Mouse (Mus musculus) embryonic facial prominence, embryonic 13.5 days (tissue): ENCODE data around the gene Olfr275. TPM values are rescaled to one million over a fixed set of nuclear protein-coding genes. Genes with fewer than 3 reads are reported as not detected.
"Not testable (repeated sequence)": the region's sequence is repeated elsewhere in the genome, so short reads cannot be mapped to it uniquely, and the experiment has no call there.

Source experiments
- ATAC-seq: fragments of 200-750 bp; cut with Nextera tagmentation; 2 replicates; pipeline ENCODE4 v1.8.0; 2017; ENCODE audit warnings: low read depth; ENCODE audit not compliant: insufficient number of reproducible peaks, insufficient read depth, low FRiP score, low TSS enrichment
- H3K27ac ChIP-seq: fragments of 300-500 bp; sonication (generic); 2 replicates; pipeline ENCODE4 v1.5.1; 2015; ENCODE audit warnings: moderate library complexity, mild to moderate bottlenecking, inconsistent platforms
- H3K27me3 ChIP-seq: fragments of 300-500 bp; sonication (generic); 2 replicates; pipeline ENCODE4 v1.6.1; 2015; ENCODE audit warnings: mild to moderate bottlenecking, inconsistent platforms
- H3K36me3 ChIP-seq: fragments of 300-500 bp; sonication (generic); 2 replicates; pipeline ENCODE4 v1.6.1; 2015; ENCODE audit warnings: mild to moderate bottlenecking, inconsistent platforms
- H3K4me1 ChIP-seq: fragments of 300-500 bp; sonication (generic); 2 replicates; pipeline ENCODE4 v1.6.1; 2015; ENCODE audit warnings: inconsistent platforms
- H3K4me2 ChIP-seq: fragments of 300-500 bp; sonication (generic); 2 replicates; pipeline ENCODE4 v1.6.1; 2015; ENCODE audit warnings: moderate library complexity, mild to moderate bottlenecking, inconsistent platforms
- H3K4me3 ChIP-seq: fragments of 300-500 bp; sonication (generic); 2 replicates; pipeline ENCODE4 v1.5.1; 2015; ENCODE audit warnings: mild to moderate bottlenecking, inconsistent platforms
- H3K9ac ChIP-seq: fragments of 300-500 bp; sonication (generic); 2 replicates; pipeline ENCODE4 v1.6.1; 2015; ENCODE audit warnings: mild to moderate bottlenecking, inconsistent platforms
- H3K9me3 ChIP-seq: fragments of 300-500 bp; sonication (generic); 2 replicates; pipeline ENCODE4 v1.6.1; 2016; ENCODE audit warnings: inconsistent platforms
- WGBS: fragments of 180-500 bp; shearing (Covaris S2); methylation state at CpG from one replicate; pipeline ENCODE4 v1.1.7; 2015; ENCODE audit warnings: mixed read lengths; 5-methylcytosine and 5-hydroxymethylcytosine counted together
- polyA plus RNA-seq: library from polyadenylated mRNA; unstranded; fragments of >200 nt; fragmentation: Nextera tagmentation; extraction: Ambion mirVana; gene quantifications from 2 replicates; pipeline ENCODE4 v1.2.1, GENCODE M21; 2015

The Olfr275 gene
- not detected in 2 replicates for polyA plus RNA-seq

GRCm38 (mm10) chr4:52814304-52814703 is at the start of gene Olfr275:
Gene Olfr275 (plus strand): TSS chr4:52814604.
- Histone ChIP-seq H3K9me3 (no peaks in the 10 kb centered on the region), H3K27ac (no peak within 1 kb of the TSS), H3K4me1 (no peaks in the 10 kb centered on the region), H3K27me3 (no peaks in the 10 kb centered on the region), H3K4me2 (no peak within 1 kb of the TSS), H3K4me3 (no peak within 1 kb of the TSS), H3K36me3 (no peaks in the 10 kb centered on the region), H3K9ac (no peak within 1 kb of the TSS)
- ATAC-seq, result no peak
- WGBS, result 85% methylated on average over 2 of the region's 2 CpGs

GRCm38 (mm10) chr4:52765612-52766011 is 48.8 kb upstream of the Olfr275 start:
- Histone ChIP-seq H3K27me3 (no peaks in the 10 kb centered on the region), H3K4me2 (no peak overlapping the region), H3K9me3 (no peaks in the 10 kb centered on the region), H3K4me1 (no peaks in the 10 kb centered on the region), H3K27ac (no peak overlapping the region), H3K4me3 (no peak overlapping the region), H3K9ac (no peak overlapping the region), H3K36me3 (no peaks in the 10 kb centered on the region)
- WGBS, result 89% methylated on average over 6 of the region's 6 CpGs
- no peak for ATAC-seq

GRCm38 (mm10) chr4:52772186-52772585 is 42.2 kb upstream of the Olfr275 start:
- ATAC-seq, result no peak
- H3K9me3 ChIP-seq, result no peaks in the 10 kb centered on the region
- no peak overlapping the region for H3K27ac ChIP-seq
- H3K27me3 ChIP-seq, result no peaks in the 10 kb centered on the region
- H3K4me3 ChIP-seq, result no peak overlapping the region
- H3K4me1 ChIP-seq, result no peaks in the 10 kb centered on the region
- no peak overlapping the region for H3K9ac ChIP-seq
- H3K4me2 ChIP-seq, result no peak overlapping the region
- 76% methylated on average over 5 of the region's 5 CpGs for WGBS
- H3K36me3 ChIP-seq, result no peaks in the 10 kb centered on the region

GRCm38 (mm10) chr4:52800013-52800412 is 14.4 kb upstream of the Olfr275 start:
- ATAC-seq, result no peak
- 79% methylated on average over 3 of the region's 3 CpGs for WGBS
- Histone ChIP-seq H3K4me3 (no peak overlapping the region), H3K9me3 (no peaks in the 10 kb centered on the region), H3K4me1 (no peaks in the 10 kb centered on the region), H3K27me3 (no peaks in the 10 kb centered on the region), H3K36me3 (no peaks in the 10 kb centered on the region), H3K27ac (no peak overlapping the region), H3K4me2 (no peak overlapping the region), H3K9ac (no peak overlapping the region)

- no peak overlapping the region for H3K4me2 ChIP-seq
- no peaks in the 10 kb centered on the region for H3K27me3 ChIP-seq
- ATAC-seq, result no peak
- H3K36me3 ChIP-seq, result no peaks in the 10 kb centered on the region
- no peak overlapping the region for H3K27ac ChIP-seq
- no peaks in the 10 kb centered on the region for H3K9me3 ChIP-seq
- no peaks in the 10 kb centered on the region for H3K4me1 ChIP-seq
- no peak overlapping the region for H3K9ac ChIP-seq
- WGBS, result 39% methylated on average over 2 of the region's 2 CpGs
- H3K4me3 ChIP-seq, result no peak overlapping the region
Observed at GRCm38 (mm10) chr4:52811871-52812270, 2.5 kb upstream of the Olfr275 start.

GRCm38 (mm10) chr4:52821375-52821774 is 7.0 kb downstream of the Olfr275 start:
- Histone ChIP-seq H3K4me1 (no peaks in the 10 kb centered on the region), H3K27me3 (no peaks in the 10 kb centered on the region), H3K9me3 (peaks cover 2% of the 10 kb centered on the region; the same call in 1 of the 2 replicates), H3K36me3 (no peaks in the 10 kb centered on the region), H3K9ac (no peak overlapping the region), H3K4me3 (no peak overlapping the region), H3K27ac (no peak overlapping the region), H3K4me2 (no peak overlapping the region)
- WGBS, result 94% methylated on average over 11 of the region's 11 CpGs
- no peak for ATAC-seq

- WGBS, result 27% methylated on average over 1 of the region's 1 CpGs
- ATAC-seq, H3K4me2 ChIP-seq, H3K27me3 ChIP-seq, H3K9ac ChIP-seq, H3K36me3 ChIP-seq, H3K4me1 ChIP-seq, H3K4me3 ChIP-seq, H3K27ac ChIP-seq, H3K9me3 ChIP-seq: not testable (repeated sequence)
Observed at GRCm38 (mm10) chr4:52845411-52845810, 31.0 kb downstream of the Olfr275 start.

GRCm38 (mm10) chr4:52849039-52849635 is 34.7 kb downstream of the Olfr275 start:
- no peaks in the 10 kb centered on the region for H3K4me1 ChIP-seq
- no peaks in the 10 kb centered on the region for H3K36me3 ChIP-seq
- WGBS, result 71% methylated on average over 4 of the region's 4 CpGs
- ATAC-seq, result no peak
- no peaks in the 10 kb centered on the region for H3K27me3 ChIP-seq
- no peak overlapping the region for H3K4me2 ChIP-seq
- H3K9me3 ChIP-seq, result no peaks in the 10 kb centered on the region
- H3K27ac ChIP-seq, result no peak overlapping the region
- H3K9ac ChIP-seq, result no peak overlapping the region
- no peak overlapping the region for H3K4me3 ChIP-seq

GRCm38 (mm10) chr4:52849672-52850071 is 35.3 kb downstream of the Olfr275 start:
- 88% methylated on average over 5 of the region's 5 CpGs for WGBS
- no peak overlapping the region for H3K9ac ChIP-seq
- H3K36me3 ChIP-seq, result no peaks in the 10 kb centered on the region
- H3K4me2 ChIP-seq, result no peak overlapping the region
- no peaks in the 10 kb centered on the region for H3K4me1 ChIP-seq
- no peaks in the 10 kb centered on the region for H3K27me3 ChIP-seq
- no peaks in the 10 kb centered on the region for H3K9me3 ChIP-seq
- no peak overlapping the region for H3K4me3 ChIP-seq
- ATAC-seq, result no peak
- no peak overlapping the region for H3K27ac ChIP-seq

- no peak for ATAC-seq
- WGBS, result 66% methylated on average over 1 of the region's 1 CpGs
Observed at GRCm38 (mm10) chr4:52859136-52859535, 44.7 kb downstream of the Olfr275 start, which contains the start of gene Olfr273. Gene Olfr273 (minus strand): TSS chr4:52859236.

GRCm38 (mm10) chr4:52864156-52864555 is 49.8 kb downstream of the Olfr275 start:
- WGBS, result 91% methylated on average over 9 of the region's 9 CpGs
- H3K36me3 ChIP-seq, result no peaks in the 10 kb centered on the region
- H3K4me1 ChIP-seq, result no peaks in the 10 kb centered on the region
- no peak for ATAC-seq
- H3K27me3 ChIP-seq, result no peaks in the 10 kb centered on the region
- no peak overlapping the region for H3K4me3 ChIP-seq
- H3K9me3 ChIP-seq, result no peaks in the 10 kb centered on the region
- no peak overlapping the region for H3K4me2 ChIP-seq
- no peak overlapping the region for H3K27ac ChIP-seq
- H3K9ac ChIP-seq, result no peak overlapping the region

More at GRCm38 (mm10) chr4:52859136-52859535, 44.7 kb downstream of the Olfr275 start, which contains the start of gene Olfr273:
- Histone ChIP-seq H3K4me1 (no peaks in the 10 kb centered on the region), H3K36me3 (no peaks in the 10 kb centered on the region), H3K4me2 (no peak within 1 kb of the TSS), H3K27ac (no peak within 1 kb of the TSS), H3K9ac (no peak within 1 kb of the TSS), H3K9me3 (no peaks in the 10 kb centered on the region), H3K4me3 (no peak within 1 kb of the TSS), H3K27me3 (no peaks in the 10 kb centered on the region)
